Mouse (Mus musculus) lung, postnatal 0 days (tissue): Measurements from ENCODE around the gene Tubal3.

Experiments used
- CTCF ChIP-seq: IDR thresholded peaks from 2 replicates; pipeline ENCODE4 v1.5.1; 2016; ENCODE audit warnings: antibody characterized with exemption, mild to moderate bottlenecking
- EP300 ChIP-seq: IDR thresholded peaks from 2 replicates; pipeline ENCODE4 v1.6.1; 2016; ENCODE audit warnings: antibody characterized with exemption, mild to moderate bottlenecking, control low read depth

DNA sequence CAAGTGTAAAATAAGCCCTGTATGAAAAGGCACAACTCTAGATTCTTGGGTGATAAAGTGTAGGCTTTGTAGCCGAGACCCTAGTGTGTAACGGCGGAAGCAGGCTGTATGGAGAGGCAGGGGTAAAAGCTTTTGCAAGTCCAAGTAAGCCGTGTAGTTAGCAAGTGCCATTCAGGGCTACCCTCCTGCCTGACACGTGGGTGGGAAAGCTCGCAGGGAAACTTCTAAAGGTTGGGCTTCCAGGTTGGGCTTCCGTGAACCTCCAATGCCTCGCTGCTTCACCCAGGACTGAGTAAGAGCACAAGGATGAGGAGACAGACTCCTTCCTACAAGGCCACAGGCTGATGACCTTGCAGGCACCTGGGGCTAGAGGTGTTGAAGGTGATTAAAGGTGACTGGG is 23.5 kb upstream of the Tubal3 start:
- TF ChIP-seq CTCF (no peak), EP300 (no peak)
